Mouse (Mus musculus) liver, embryonic 14.5 days (tissue): ENCODE results near the gene Plin4. TPM values are rescaled to one million over a fixed set of nuclear protein-coding genes. Genes with fewer than 3 reads are reported as not detected.

Experiments used
- ATAC-seq: fragments of 200-750 bp; cut with Nextera tagmentation; 2 replicates; pipeline ENCODE4 v1.8.0; 2017; ENCODE audit warnings: moderate number of reproducible peaks, mild to moderate bottlenecking, moderate library complexity; ENCODE audit not compliant: insufficient read depth
- DNase-seq, 3 experiments: peaks; one replicate each; pipeline ENCODE4 v3.0.0-alpha.2; 2012 to 2013; ENCODE audit warnings: low read depth in 3 of 3, low spot score in 3 of 3
- H3K27ac ChIP-seq: fragments of 300-500 bp; sonication (generic); 2 replicates; pipeline ENCODE4 v1.5.1; 2014; ENCODE audit warnings: moderate library complexity, mild to moderate bottlenecking, control low read depth, inconsistent platforms
- H3K27me3 ChIP-seq: fragments of 300-500 bp; sonication (generic); 2 replicates; pipeline ENCODE4 v1.6.1; 2014; ENCODE audit warnings: mild to moderate bottlenecking, low read length, moderate library complexity; ENCODE audit not compliant: control insufficient read depth, insufficient read depth
- H3K36me3 ChIP-seq: fragments of 300-500 bp; sonication (generic); replicated peaks from 2 replicates; pipeline ENCODE4 v1.6.1; 2014; ENCODE audit warnings: low read depth; ENCODE audit not compliant: control insufficient read depth, insufficient read depth
- H3K4me1 ChIP-seq, 2 experiments: fragments of 200-500 bp in 1 of 2; fragments of 300-500 bp in 1 of 2; sonication (generic) in 1 of 2; replicated peaks; 2 replicates each; pipeline ENCODE4 v1.6.1; 2012 to 2014; ENCODE audit warnings: antibody characterized with exemption in 1 of 2, inconsistent platforms in 1 of 2, low read length in 1 of 2; ENCODE audit not compliant: control insufficient read depth in 2 of 2, insufficient read depth in 2 of 2
- H3K4me2 ChIP-seq: fragments of 300-500 bp; sonication (generic); 2 replicates; pipeline ENCODE4 v1.6.1; 2014; ENCODE audit warnings: low read depth, mild to moderate bottlenecking, control low read depth, moderate library complexity
- H3K4me3 ChIP-seq, 2 experiments: fragments of 200-500 bp in 1 of 2; fragments of 300-500 bp in 1 of 2; sonication (generic) in 1 of 2; 2 replicates each; pipeline ENCODE4 v1.5.1; 2012 to 2014; ENCODE audit warnings: low read depth in 2 of 2, low read length in 2 of 2, mild to moderate bottlenecking in 2 of 2, control low read depth in 1 of 2, inconsistent platforms in 1 of 2, moderate library complexity in 1 of 2; ENCODE audit not compliant: insufficient read depth in 1 of 2
- H3K9ac ChIP-seq: fragments of 300-500 bp; sonication (generic); replicated peaks from 2 replicates; pipeline ENCODE4 v1.6.1; 2014; ENCODE audit warnings: mild to moderate bottlenecking, control low read depth, moderate library complexity
- H3K9me3 ChIP-seq: fragments of 300-500 bp; sonication (generic); 2 replicates; pipeline ENCODE4 v1.6.1; 2016; ENCODE audit warnings: low read length, mixed read lengths; ENCODE audit not compliant: control insufficient read depth
- CTCF ChIP-seq: IDR thresholded peaks from 2 replicates; pipeline ENCODE4 v1.5.1; 2016; ENCODE audit warnings: antibody characterized with exemption, low read depth, control low read depth
- EP300 ChIP-seq: IDR thresholded peaks from 2 replicates; pipeline ENCODE4 v1.6.1; 2016; ENCODE audit warnings: antibody characterized with exemption, low read depth
- WGBS: fragments of 180-500 bp; shearing (Covaris S2); extraction: QIAGEN DNeasy Blood & Tissue Kit; methylation state at CpG from one replicate; pipeline ENCODE4 v1.1.7; 2014; ENCODE audit not compliant: insufficient replicate concordance; 5-methylcytosine and 5-hydroxymethylcytosine counted together
- polyA plus RNA-seq, 2 experiments: library from polyadenylated mRNA; depleted of rRNA in 1 of 2; stranded (reverse) in 1 of 2; unstranded in 1 of 2; fragments of >200 nt; fragmentation: Nextera tagmentation in 1 of 2; extraction: Ambion mirVana in 1 of 2; gene quantifications; 2 replicates each; pipeline versions ENCODE4 v1.2.1 to v1.2.3; 2012 to 2014

The Plin4 gene
- polyA plus RNA-seq, 2 experiments: 0.01 to 0.03 TPM

DNA sequence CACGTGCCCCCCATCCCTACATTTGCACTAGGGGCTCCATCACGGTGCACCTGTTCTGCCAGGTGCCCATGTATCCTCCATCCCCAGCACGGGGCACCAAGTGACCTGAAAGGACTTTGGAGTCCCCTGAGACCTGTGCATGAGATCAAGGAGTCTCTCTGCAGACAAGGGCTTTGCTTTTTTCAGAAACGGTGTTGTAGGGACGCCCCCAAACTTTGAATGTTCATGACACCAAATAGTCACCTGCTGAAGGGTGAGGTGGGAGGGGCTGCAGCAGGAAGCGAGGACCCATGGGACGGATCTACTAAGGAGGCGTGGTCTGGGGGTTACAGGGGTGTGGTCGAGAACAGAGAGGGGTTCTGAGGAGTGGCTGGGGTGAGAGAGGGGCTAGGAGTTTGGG is 38.7 kb upstream of the Plin4 start:
- 21% methylated on average over 9 of the region's 9 CpGs for WGBS
- no peaks in the 10 kb centered on the region for H3K36me3 ChIP-seq
- DNase-seq (no peak), ATAC-seq (no peak)
- no peak overlapping the region for H3K27ac ChIP-seq
- no peaks in the 10 kb centered on the region for H3K4me1 ChIP-seq
- H3K27me3 ChIP-seq: peaks cover 22% of the 10 kb centered on the region
- H3K4me2 ChIP-seq: no peak overlapping the region
- H3K9ac ChIP-seq: no peak overlapping the region
- H3K4me3 ChIP-seq: no peak overlapping the region
- no peaks in the 10 kb centered on the region for H3K9me3 ChIP-seq
- TF ChIP-seq CTCF: no peak
- TF ChIP-seq EP300: no peak

DNA sequence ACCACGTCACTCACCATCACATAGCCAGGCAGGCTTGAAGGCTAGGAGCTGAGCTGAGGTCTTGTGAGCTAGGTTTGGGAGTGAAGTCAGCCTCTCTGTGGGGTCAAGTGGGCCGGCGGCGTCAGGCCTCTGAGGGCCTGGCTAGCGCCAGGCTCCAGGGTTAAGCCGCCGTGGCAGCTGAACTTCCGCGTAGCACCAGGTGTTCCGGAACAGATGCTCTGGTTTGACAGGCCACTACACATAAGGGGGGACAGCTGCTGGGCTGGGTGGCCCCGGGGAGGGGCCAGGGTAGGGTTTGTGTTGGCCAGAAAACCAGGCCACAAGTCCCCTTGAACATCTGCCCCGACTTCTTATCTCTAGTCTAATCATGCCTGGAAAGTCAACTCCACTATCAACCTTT is 37.8 kb upstream of the Plin4 start:
- DNase-seq (no peak), ATAC-seq (no peak)
- Histone ChIP-seq H3K27me3 (peaks cover 22% of the 10 kb centered on the region), H3K36me3 (no peaks in the 10 kb centered on the region), H3K4me1 (no peaks in the 10 kb centered on the region), H3K4me3 (no peak overlapping the region), H3K4me2 (no peak overlapping the region), H3K9me3 (no peaks in the 10 kb centered on the region), H3K9ac (no peak overlapping the region), H3K27ac (no peak overlapping the region)
- 55% methylated on average over 12 of the region's 12 CpGs for WGBS
- no peak for TF ChIP-seq CTCF
- no peak for TF ChIP-seq EP300

DNA sequence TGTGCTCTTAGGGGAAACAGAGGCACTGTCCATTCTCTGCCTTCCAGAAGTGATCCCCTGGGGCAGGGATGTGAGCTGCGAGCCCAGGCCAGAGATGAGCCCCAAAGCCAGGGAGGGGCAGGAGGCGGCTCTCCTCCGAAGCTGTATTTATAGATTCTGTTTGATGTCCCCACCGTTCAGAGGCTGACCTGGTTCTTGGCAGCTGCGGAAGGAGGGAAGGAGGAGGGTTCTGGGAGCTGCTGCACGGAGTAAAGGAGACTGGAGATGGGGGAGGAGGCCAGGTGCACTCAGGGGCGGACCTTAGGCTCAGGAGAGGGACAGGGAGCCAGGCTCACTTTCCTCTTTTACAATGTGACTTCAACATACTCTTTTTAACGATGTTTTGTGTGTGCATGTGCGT is 36.5 kb upstream of the Plin4 start:
- H3K4me3 ChIP-seq: no peak overlapping the region
- H3K4me2 ChIP-seq: no peak overlapping the region
- H3K9me3 ChIP-seq: no peaks in the 10 kb centered on the region
- peaks cover 34% of the 10 kb centered on the region for H3K27me3 ChIP-seq
- ATAC-seq (no peak), DNase-seq (no peak)
- H3K27ac ChIP-seq: no peak overlapping the region
- H3K9ac ChIP-seq: no peak overlapping the region
- no peaks in the 10 kb centered on the region; a peak in 1 of 4 replicates for H3K4me1 ChIP-seq
- H3K36me3 ChIP-seq: no peaks in the 10 kb centered on the region
- 30% methylated on average over 9 of the region's 9 CpGs for WGBS
- no peak for TF ChIP-seq EP300
- no peak for TF ChIP-seq CTCF

DNA sequence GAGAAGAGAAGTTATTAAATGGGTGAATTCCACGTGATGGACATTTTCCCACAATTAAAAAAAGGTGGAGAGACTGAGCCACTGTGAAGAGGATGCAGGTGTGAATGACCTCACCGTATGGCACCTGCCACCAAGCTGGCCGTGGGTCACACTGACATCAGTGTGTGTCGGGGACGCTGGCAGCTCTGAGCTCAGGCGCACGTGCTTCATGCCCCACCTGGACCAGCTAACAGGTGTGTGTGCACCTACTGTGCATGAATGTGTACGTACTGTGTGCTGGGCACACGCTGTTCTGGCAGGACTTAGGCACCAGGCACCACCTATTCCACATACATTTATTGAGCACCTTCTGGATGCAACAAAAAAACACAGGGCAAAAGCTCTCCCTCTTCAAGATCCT is 34.9 kb upstream of the Plin4 start:
- H3K9me3 ChIP-seq: no peaks in the 10 kb centered on the region
- no peak overlapping the region for H3K4me3 ChIP-seq
- H3K27ac ChIP-seq: no peak overlapping the region
- H3K4me1 ChIP-seq: no peaks in the 10 kb centered on the region; a peak in 1 of 4 replicates
- H3K36me3 ChIP-seq: no peaks in the 10 kb centered on the region
- 64% methylated on average over 9 of the region's 9 CpGs for WGBS
- no peak for ATAC-seq
- no peak for DNase-seq
- TF ChIP-seq CTCF: no peak
- TF ChIP-seq EP300: no peak
- no peak overlapping the region for H3K9ac ChIP-seq
- H3K27me3 ChIP-seq: peaks cover 48% of the 10 kb centered on the region
- no peak overlapping the region for H3K4me2 ChIP-seq

DNA sequence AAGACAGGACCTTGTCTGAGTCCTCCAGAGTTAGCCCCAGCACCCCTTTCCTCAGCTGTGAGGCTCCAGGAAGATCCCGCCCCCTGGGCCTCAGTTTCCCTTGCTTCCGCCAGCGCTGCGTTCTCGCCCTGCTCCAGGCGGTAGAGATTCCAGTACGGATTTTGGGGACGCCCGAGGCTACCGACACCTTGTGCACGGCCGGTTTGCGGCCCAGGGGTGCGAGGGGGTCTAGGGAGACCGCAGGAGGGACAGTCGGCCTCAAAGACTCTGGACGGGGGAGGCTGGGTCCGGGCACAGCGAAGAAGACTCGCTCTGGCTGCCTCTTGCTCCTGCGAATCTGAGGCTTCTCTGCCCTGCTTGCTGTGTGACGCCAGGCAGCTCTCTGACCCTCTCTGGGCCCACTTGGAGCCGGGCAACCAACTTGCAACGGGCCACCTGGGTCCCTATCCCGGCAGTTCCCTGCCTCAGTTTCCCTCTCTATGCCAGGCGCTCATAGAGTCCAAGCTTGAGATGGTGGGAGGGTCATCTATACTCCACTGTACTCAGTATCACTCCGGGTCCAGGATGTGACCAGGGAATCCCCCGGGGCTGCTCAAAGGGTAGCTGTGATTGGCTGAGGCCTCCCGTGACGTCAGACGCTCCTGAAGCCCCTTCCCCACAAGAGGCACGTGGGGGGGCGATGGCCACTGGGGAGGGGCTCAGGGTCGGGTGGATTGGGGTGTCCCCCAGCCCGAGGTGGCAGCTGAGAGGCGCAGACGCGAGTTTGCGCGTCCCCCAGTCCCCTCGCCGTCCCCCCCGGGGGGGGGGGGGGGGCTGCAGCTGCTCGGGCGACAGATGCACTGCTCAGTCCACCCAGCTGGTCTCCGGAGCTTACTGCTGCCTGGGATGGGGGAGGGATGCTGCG is 32.4 kb upstream of the Plin4 start:
- H3K27me3 ChIP-seq: peaks cover 35% of the 10 kb centered on the region
- ATAC-seq: no peak

More for the DNA sequence above, 32.4 kb upstream of the Plin4 start:
- DNase-seq: no peak
- 5% methylated on average over 44 of the region's 47 CpGs for WGBS
- Histone ChIP-seq H3K4me1 (no peaks in the 10 kb centered on the region; a peak in 1 of 4 replicates), H3K9ac (no peak overlapping the region), H3K27ac (no peak overlapping the region), H3K4me2 (peak overlapping the region; percentile 44), H3K36me3 (no peaks in the 10 kb centered on the region), H3K4me3 (peak overlapping the region in 1 of 2 experiments; percentile 17; a peak in 1 of 4 replicates), H3K9me3 (no peaks in the 10 kb centered on the region)
- TF ChIP-seq EP300: no peak
- TF ChIP-seq CTCF: no peak
